Mouse (Mus musculus): ENCODE results near the gene Nt5dc3.

Nt5dc3 gene

DNA sequence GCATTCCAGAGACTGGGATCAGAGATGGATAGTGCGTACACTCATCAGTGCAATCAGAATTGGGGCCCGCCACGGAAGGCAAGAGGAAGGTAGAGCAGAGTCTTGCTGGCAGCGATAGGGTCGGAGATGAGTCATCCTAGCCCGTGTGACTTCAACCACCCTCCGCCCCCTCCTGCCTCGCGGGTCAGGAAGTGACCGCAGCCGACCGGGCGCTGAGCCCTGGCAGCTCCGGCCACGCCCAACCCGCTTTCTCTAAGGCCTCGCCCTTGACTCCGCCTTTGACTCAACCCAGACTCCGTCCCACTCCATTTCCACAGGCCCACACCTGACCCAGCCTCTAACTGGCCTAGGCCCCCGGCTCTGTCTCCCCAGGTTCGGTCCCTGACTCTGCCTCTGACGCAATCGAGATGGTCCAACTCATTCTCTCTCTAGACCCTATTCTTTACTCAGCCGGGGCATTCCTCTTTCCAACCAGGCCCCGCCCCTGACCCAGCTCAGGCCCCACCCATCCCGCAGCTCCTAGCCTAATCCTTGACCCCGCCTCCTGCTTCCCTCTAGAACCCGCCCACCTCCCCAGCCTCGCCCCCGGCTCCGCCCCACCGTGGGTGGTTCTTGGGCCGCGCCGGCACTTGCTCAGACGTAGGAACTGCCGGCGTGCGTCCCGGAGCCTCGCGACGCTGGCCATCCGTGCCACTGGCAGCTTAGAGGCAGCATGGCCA lies at the start of gene Nt5dc3:
Gene Nt5dc3, plus strand, starts transcription at position 608 of the 719 bp plus-strand sequence.
- DNase-seq (ENCODE audit: low spot score), result peak; percentile 92

GRCm38 (mm10) chr10:86730823-86731499 lies 47.8 kb upstream of the Nt5dc3 start:
- peak; percentile 72 for DNase-seq (ENCODE audit: low spot score)

- DNase-seq (ENCODE audit: low spot score), result no peak
Measured at GRCm38 (mm10) chr10:86731500-86731863, 47.3 kb upstream of the Nt5dc3 start.

DNA sequence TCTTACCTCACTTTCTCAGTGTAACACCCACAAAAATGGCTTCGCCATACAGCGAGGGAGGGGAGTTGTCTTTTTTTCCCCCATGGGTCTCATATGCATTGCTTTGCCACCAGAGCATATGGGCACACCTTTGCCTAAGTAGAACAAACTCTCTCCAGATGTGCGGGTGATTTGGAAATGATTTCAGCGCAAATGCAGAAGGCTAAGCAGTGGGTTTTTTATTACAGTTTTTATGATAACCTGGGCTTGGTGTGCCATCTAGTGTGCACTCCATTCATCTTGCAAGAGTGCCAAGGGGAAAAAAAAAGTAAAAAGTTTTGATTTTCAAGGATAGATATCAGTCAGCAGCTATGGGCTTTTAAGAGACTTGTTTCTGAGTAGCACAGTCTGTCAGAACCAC lies 43.8 kb upstream of the Nt5dc3 start:
- no peak for DNase-seq (ENCODE audit: low spot score)

DNA sequence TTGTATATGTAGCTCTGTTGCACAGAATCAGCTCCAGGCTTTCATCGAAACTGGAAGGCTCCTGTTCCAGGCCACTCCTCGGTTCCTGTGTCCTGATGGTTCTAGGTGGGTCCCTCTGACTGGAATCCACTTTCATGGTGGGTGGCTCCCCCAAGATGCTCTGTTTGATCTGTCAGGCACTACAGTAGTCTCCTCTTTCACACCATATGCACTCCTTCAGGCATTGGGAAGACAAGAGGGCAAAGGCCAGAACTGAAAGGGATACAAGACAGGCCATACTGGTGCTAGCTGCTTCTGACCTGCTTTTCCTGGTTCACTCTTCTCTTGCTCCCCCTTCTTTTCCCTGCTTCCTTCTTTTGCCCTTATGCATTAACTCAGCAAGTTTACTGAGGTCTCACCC lies 35.9 kb upstream of the Nt5dc3 start:
- DNase-seq (ENCODE audit: low spot score), result no peak

GRCm38 (mm10) chr10:86744306-86744705 lies 34.5 kb upstream of the Nt5dc3 start:
- no peak for DNase-seq (ENCODE audit: low spot score)

- DNase-seq (ENCODE audit: low spot score), result no peak
Measured at GRCm38 (mm10) chr10:86755816-86756502, 22.8 kb upstream of the Nt5dc3 start.

GRCm38 (mm10) chr10:86757724-86758123 lies 21.1 kb upstream of the Nt5dc3 start:
- DNase-seq (ENCODE audit: low spot score), result no peak

- DNase-seq (ENCODE audit: low spot score), result no peak
Measured at GRCm38 (mm10) chr10:86758211-86758610, 20.6 kb upstream of the Nt5dc3 start.

GRCm38 (mm10) chr10:86761236-86761635 lies 17.6 kb upstream of the Nt5dc3 start:
- DNase-seq (ENCODE audit: low spot score), result no peak

- no peak for DNase-seq (ENCODE audit: low spot score)
Measured at GRCm38 (mm10) chr10:86761722-86762383, 17.0 kb upstream of the Nt5dc3 start.

DNA sequence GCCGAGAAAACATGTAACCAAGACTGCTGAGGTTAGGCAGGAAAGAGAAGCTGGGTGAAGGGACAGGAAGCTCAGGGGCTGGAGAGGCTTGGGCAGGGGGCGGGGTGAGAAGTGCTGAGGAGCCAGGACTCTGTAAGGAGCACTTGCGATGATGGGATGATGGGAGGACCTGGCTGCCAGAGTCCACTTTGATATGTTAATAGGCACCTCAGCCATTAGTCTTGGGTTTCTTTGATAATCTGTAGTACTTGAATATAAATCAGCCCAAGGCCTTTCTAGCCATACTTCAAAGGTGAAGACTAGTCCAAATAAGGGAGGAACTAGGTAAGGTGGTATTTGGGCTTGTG lies 16.4 kb upstream of the Nt5dc3 start:
- no peak for DNase-seq (ENCODE audit: low spot score)

GRCm38 (mm10) chr10:86763672-86764071 lies 15.1 kb upstream of the Nt5dc3 start, which contains the start of gene Gm49358:
Gene Gm49358 (plus strand): TSS chr10:86763972.
- DNase-seq (ENCODE audit: low spot score), result no peak

DNA sequence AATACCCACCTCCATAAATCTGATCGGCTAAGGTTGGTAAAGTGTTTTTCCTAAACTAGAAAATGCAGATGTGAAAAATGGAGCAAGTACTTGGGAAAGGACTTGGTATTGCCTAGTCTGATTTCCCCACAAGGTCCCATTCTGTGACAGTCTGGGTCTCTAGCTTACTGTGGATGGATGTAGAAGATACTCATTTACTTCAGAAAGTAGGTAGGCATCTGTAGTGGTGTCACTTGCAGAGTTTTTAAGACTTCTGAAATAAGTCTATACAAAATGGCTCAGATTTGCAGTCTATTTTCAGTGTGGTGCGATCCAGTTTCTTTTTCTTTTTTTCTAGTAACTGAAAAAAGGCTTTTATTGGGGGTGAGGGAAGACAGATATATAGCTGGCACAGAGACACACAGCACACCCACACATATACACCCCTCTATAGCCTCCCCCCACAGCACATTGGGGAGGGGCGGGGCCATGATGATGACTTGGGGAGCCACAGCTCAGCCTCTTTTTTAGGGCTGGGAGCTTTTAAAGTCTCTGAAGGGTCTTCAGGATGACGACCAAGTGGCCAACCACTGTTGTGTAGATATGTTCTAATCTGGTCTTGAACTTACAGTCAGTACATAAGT lies 13.3 kb upstream of the Nt5dc3 start:
- DNase-seq (ENCODE audit: low spot score), result no peak

DNA sequence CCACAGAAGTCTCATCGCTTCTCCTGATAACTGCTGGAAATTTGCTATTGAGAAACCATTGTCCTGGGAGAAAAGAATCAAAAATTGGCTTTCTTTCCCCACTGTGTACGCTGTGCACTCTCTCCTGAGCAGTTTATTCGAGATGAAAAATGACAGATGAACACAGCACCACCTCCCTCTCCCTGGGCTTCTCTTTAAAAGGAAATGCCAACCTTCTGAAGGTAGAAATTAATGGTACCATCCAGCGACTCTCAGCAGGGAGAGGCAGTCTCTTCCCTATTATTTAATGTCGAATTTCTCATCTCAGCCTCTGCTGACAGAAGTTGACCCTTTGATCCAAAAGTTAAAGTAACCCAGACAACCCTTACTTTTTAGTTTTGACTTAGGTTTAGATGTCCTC lies 9.6 kb upstream of the Nt5dc3 start:
- DNase-seq (ENCODE audit: low spot score), result no peak

DNA sequence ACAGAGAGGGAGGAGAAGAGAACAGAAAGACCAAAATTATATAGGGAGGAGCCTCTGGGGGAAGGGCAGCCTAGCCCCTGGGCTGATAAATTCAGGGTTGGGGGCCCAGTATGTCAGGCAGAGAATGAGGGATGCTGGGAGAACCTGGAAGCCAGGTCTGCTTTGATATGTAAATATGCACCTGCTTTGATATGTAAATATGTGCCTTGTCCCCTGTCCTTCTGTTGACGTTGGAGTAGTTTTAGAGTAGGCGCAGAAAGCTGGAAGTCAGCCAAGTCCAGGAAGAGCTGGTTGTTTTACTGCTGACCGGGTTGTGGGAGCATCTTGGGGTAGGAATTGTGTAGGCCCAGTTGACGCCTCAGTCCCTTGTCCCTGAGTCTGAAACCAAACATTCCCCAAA lies 9.0 kb upstream of the Nt5dc3 start:
- no peak for DNase-seq (ENCODE audit: low spot score)

DNA sequence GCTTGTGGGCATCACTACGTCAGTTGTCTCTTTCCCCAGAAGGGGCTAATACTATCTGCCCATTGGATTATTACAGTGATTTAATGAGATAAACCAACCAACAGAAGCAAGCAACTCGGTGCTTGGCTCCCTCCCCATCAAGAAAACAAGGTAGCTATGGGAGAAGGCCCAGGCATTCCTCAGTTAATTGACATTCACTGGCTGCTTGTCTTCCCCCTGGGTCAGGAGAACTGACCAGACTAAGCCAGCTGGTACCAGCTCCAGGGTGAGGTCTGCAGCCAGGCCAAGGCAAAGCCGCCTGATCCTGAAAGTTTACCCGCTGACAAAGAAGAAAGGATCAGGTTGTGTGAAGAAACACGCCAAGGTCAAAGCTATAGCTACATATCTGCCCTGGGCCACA lies 7.1 kb upstream of the Nt5dc3 start:
- DNase-seq (ENCODE audit: low spot score), result no peak

DNA sequence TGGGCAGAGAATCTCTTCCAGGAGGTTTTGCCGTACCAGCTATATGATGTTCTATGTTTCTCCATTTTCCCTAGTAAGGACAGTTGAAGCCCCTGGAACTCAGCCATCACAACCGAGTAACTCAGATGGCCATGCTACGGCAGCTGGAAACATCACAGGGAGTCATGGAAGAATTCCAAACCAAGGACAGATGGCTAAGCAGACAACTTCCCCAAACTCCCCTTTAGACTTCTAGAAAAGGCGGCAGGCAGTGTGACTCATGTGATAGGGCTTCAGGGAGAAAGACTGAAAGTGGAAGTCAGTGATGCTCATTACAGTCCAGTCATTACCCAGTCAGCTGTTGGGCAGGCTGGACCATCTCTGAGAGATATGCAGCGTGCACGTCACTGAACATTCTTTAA lies 6.6 kb upstream of the Nt5dc3 start:
- DNase-seq (ENCODE audit: low spot score), result no peak

GRCm38 (mm10) chr10:86773360-86773759 lies 5.4 kb upstream of the Nt5dc3 start:
- DNase-seq (ENCODE audit: low spot score), result no peak

DNA sequence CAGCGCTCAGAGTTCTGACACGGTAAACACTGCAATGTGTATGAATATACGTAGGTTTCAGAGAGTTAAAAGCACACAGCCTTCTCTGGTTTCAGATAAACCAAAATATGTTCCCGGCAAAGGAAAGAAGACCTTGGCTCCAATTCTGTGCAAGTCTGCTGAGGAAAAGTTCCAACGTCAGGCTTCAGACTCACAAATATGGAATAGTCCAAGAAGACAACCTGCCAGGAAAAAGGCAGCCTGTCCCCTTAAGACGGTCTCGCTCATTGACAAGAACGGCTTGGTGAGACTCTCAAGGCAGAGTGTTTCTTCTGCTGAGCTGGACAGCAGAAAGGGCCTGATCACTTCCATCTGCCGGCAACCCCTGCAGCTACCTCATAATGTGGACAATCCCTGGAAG lies 2.5 kb upstream of the Nt5dc3 start:
- no peak for DNase-seq (ENCODE audit: low spot score)

- peak; percentile 12 for DNase-seq (ENCODE audit: low spot score)
Measured at GRCm38 (mm10) chr10:86777614-86778319, 1.0 kb upstream of the Nt5dc3 start.

All from c-Kit-positive CD71-positive TER-119-positive erythroid progenitor cells, embryonic 14.5 days (primary cell).